Mouse (Mus musculus) neural tube, embryonic 15.5 days (tissue): ENCODE results near the gene C8b. TPM values are rescaled to one million over a fixed set of nuclear protein-coding genes. Genes with fewer than 3 reads are reported as not detected.

Experiments used
- polyA plus RNA-seq: library from polyadenylated mRNA; unstranded; fragments of >200 nt; fragmentation: Nextera tagmentation; extraction: Ambion mirVana; gene quantifications from 2 replicates; pipeline ENCODE4 v1.2.1, GENCODE M21; 2015

Gene C8b
- polyA plus RNA-seq, 1 experiment from 2014 or later, result 0.24 TPM

Other genes with a start within 250 kb of the C8b start
- not detected in 2 replicates for gene Gm17662, start 91.0 kb downstream of the C8b start, polyA plus RNA-seq
- gene C8a, start 110.1 kb downstream of the C8b start, polyA plus RNA-seq, result 0.06 TPM in 1 of 2 replicates, not detected in the other
- 0.22 and 0.80 TPM in 2 replicates for gene Fyb2, start 147.1 kb downstream of the C8b start, polyA plus RNA-seq